Mouse (Mus musculus): ENCODE results near the gene Ahdc1.

DNA sequence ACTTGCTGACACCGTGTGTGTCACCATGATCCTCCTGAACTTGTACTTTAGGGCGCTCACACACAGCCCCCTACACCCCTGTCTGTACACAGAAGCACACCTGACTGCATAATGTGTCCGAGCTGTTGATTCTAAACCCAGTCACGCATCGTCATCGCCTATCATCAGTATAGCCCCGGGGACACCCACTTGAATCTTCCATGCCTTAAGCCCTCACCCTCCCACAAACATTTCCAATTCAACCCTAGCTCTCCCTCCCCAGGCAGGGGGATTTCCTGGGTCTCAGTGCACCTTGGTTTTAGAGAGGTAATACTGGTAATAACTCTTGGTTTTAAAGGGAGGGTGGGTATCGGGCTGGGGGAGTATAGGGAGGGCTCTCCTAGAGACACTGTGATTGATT lies 37.9 kb upstream of the Ahdc1 start:
- TF ChIP-seq CTCF (IDR thresholded peaks at IDR 0.05; ENCODE audit: low read depth) = no peak
- TF ChIP-seq EP300 (IDR thresholded peaks at IDR 0.05; ENCODE audit: low read depth) = no peak

All from heart, postnatal 0 days (tissue).